Mouse (Mus musculus): ENCODE measurements at regions not wholly inside any gene's neighbourhood (a gene's known extent, or its start where the extent isn't known, plus 50 kb on each side); places are given as distances from the start of the nearest gene placed in this dataset.

- peak; percentile 4 to 36 for DNase-seq (ENCODE audit: low spot score in 2 of 2)
These were observed 1526.6 kb upstream of the Cdh8 start for GRCm38 (mm10) chr8:100942680-100943427.

- no peak for DNase-seq (ENCODE audit: low spot score in 2 of 2)
These were observed 1523.3 kb upstream of the Cdh8 start for GRCm38 (mm10) chr8:100939533-100939932.

DNA sequence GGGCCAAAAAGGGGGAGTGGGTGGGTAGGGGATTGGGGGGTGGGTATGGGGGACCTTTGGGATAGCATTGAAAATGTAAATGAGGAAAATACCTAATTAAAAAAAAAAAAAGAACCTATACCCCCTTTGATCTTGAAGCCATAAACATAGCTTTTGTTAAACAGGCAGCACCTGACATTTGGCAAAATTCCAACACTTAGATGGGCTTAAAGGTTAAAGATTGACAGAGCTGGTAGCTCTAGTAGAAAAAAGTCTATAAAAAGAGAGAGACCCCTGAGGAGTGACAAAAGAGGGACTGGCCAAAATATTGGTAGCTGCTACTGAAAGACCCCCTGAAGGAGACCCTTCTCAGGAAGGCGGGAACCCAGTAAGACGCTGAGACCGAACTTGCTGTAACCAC lies 1474.0 kb upstream of the Cdh8 start:
- no peak for DNase-seq (ENCODE audit: low spot score in 2 of 2)

GRCm38 (mm10) chr8:100865624-100866023 lies 1449.4 kb upstream of the Cdh8 start:
- DNase-seq (ENCODE audit: low spot score in 2 of 2): no peak

- peak; percentile 8 to 54 for DNase-seq (ENCODE audit: low spot score in 2 of 2)
These were observed 1434.7 kb upstream of the Cdh8 start for GRCm38 (mm10) chr8:100850822-100851437.

All from frontal cortex, postnatal 14 days (tissue).